Mouse (Mus musculus): Measurements from ENCODE around the gene Nt5c1a.

Nt5c1a gene

GRCm38 (mm10) chr4:123212330-123212729 is 11.0 kb downstream of the Nt5c1a start:
- no peak for DNase-seq

DNA sequence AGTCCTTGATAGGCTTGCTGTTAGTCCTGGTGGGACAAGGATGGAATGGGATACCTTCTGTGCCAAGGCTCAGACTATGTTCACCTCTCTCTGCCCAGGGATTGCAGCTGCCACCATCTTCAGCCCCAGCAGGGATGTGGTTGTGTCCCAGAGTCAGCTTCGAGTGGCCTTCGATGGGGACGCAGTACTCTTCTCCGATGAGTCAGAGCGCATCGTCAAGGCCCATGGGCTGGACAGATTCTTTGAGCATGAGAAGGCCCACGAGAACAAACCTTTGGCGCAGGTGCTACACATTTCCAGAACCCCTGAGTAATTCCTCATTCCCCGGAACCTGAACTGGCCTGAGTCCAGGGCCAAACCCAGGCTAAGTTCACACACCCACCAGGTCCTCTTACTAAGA is 12.7 kb downstream of the Nt5c1a start:
- no peak for DNase-seq

DNA sequence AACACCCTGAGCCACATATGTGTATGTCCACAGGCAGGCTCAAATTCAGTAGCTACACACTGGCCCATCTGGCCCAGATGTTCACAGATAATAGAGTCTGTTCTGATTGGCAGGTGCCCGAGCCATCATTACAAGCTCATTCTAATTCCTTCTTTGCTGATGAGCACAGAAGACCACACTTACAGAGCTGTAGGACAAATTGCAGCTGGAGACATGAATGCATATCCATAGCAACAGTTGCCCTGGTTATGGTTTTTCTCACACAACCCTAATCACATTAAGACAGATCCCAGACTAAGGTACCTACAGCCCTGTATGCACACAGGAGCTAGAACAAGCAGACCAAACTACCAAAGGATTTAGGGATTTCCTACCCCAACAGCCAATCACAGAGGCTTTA is 14.1 kb downstream of the Nt5c1a start:
- no peak for DNase-seq

DNA sequence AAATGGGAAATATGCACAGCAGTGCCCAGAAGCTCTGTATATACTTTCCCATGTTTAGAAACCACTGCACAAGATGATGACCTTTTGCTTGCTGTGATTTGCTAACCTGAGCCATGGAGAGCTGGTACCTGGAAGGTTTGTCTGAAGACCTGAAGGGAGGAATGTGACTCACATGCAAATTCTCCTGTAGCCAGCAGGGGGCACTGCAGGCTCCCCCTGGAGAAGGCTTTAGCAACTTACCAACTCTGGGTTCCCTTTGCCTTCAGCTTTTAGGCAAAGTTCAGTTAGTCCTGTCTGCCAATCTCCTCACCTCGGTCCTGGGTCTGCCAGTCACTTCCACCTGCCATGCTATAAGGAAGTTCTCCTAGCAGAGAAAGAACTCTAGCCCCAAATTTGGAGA is 15.5 kb downstream of the Nt5c1a start:
- no peak for DNase-seq

DNA sequence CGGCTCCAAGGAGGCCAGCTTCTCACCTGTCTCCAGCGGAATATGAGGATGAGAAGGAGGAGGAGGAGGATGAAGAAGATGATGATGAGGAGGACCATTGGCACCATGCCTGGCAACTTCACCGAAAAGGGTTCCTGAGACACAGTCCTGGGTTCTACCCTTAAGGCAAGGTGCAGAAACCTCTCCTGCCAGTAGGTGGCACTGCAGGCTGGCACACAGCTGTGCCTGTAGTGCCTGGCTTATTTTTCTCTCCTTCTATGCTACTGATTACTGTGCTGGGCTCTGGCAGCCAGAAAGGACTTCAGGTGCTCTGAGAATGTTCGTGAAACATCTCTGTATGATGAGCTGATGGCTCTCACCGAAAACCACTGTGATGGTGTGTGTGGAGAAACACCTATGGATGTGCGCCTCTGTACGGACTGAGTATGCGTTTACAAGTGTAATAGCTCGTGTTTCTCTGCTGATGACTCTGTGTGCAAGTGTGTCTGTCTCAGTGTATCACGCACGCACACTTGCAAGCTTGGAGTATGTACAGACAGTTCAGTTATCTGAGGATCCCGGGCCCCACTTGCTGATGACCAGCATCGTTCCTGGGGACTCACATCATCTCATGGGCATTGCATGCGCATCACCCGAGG is 18.5 kb downstream of the Nt5c1a start:
- DNase-seq = peak; percentile 94

DNA sequence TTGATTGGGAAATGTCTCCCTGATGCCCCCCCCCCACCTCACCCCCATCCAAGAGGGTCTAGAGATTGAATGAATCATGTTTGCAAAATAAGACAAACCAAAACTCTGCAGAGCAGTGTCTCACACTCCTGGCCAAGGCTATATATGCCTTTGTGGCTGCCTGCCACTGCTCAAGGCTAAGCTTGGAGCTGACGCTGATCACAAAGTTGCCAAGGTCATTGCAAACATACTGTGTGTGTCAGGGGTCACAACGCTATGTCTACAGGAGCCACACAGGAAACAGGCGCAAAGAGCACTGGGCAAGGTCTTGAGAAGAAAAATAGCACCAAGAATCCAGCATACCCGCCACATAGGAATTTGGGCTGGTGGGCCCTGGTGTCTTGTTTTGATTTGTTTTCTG is 19.3 kb downstream of the Nt5c1a start:
- DNase-seq = peak; percentile 87

DNA sequence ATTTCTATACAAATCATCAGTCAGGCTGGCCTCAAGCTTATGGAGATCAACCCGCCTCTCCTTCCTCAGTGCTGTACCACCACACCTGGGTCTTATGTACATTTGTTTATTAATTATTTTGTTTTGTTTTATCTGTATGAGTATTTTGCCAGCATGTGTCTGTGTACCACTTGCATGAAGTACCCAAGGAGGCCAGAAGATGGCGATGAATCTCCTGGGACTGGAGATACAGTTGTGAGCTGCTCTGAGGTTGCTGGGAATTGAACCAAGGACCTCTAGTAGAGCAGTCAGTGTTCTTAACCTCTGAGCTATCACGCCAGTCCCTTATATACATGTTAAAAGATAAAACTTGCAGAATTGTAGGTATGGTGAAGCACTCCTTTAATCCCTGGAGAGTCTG is 22.0 kb downstream of the Nt5c1a start:
- no peak for DNase-seq

DNA sequence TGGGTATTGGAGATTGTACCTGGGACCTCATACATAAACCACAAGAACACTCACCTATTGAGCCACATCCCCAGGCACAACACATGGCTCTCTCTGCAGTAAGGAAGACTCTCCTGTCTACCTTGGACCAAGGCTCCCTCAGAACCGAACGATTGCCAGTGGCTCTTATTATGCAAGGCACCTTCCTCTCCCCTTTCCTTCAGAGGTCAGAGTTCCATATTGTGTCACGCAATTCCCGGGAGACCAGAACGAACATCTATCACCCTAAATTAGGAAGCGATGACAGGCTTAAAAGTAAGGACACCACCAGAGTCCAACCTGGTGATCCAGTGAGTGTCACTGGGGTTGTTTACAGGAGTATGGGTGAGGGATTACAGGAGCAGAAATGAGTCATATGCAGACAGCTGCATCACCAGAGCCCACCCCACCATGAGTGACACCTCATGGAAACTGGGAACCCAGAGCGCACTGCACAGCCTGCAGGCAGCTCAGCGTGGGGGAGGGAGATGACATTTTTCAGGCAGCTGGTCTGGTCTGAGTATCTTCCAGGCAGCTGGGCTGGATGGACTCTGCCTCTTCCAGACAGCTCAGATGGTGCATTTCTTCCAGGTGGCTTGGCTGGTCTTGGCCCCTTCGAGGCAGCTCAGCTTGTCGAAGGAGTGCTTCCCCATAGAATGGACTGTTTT is 24.6 kb downstream of the Nt5c1a start:
- peak; percentile 99 for DNase-seq

- DNase-seq = peak; percentile 99
These were observed 26.4 kb downstream of the Nt5c1a start for GRCm38 (mm10) chr4:123227707-123228106.

GRCm38 (mm10) chr4:123228270-123228669 is 27.0 kb downstream of the Nt5c1a start:
- peak; percentile 99 for DNase-seq

DNA sequence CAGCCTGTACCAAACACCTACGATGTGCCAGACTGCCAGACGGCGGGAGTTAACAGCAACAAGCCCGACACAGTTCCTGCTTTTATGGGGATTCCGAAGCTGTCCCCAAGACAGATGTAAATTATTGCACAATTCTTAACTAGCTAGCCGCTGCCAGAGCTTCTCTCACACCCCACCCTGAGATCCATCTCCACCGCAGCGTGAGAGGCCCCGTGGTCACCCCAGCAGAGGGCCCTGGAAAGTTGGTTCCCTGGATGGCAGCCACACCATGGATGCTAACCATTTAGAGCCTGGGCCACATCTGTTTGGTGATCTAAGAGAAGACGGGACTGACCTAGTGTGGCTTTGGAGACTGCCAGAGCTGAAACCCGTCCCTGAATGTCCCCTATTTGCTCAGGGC is 27.9 kb downstream of the Nt5c1a start:
- DNase-seq = peak; percentile 99

GRCm38 (mm10) chr4:123232841-123233240 is 31.5 kb downstream of the Nt5c1a start:
- peak; percentile 90 for DNase-seq

DNA sequence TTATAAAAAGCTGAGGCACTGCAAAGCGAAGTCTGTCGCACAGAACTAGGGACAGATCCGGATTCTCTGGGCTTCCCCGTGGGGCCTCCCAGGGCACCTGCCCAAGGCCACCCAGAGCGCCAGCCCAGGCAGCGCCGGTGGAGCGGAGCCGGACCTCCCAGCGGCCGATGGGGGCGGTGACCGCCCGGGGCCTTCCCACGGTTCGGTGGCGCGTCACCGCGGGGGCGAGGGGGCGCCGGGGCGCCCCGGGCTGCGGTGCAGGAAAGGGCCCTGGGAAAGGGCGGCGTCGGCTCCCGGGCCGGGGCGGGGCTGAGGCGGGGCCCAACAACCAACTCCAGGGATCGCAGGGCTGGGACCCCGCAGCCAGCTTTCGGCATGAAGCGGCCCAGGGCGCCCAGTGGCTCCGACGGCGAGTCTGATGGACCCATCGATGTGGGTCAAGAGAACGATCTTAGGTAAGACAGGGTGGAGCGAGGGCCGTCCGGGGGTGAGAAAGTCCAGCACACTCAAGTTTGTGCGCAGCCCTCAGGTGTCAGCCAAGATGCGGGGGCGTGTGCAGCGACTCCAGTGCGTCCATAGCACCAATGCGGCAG is 32.3 kb downstream of the Nt5c1a start, which contains the start of gene Heyl:
Gene Heyl, plus strand, starts transcription at position 65 of the 593 bp plus-strand sequence.
- peak; percentile 99 for DNase-seq

GRCm38 (mm10) chr4:123235835-123236430 is 34.6 kb downstream of the Nt5c1a start:
- peak; percentile 91 for DNase-seq

- peak; percentile 91 for DNase-seq
These were observed 35.2 kb downstream of the Nt5c1a start for GRCm38 (mm10) chr4:123236431-123237031.

DNA sequence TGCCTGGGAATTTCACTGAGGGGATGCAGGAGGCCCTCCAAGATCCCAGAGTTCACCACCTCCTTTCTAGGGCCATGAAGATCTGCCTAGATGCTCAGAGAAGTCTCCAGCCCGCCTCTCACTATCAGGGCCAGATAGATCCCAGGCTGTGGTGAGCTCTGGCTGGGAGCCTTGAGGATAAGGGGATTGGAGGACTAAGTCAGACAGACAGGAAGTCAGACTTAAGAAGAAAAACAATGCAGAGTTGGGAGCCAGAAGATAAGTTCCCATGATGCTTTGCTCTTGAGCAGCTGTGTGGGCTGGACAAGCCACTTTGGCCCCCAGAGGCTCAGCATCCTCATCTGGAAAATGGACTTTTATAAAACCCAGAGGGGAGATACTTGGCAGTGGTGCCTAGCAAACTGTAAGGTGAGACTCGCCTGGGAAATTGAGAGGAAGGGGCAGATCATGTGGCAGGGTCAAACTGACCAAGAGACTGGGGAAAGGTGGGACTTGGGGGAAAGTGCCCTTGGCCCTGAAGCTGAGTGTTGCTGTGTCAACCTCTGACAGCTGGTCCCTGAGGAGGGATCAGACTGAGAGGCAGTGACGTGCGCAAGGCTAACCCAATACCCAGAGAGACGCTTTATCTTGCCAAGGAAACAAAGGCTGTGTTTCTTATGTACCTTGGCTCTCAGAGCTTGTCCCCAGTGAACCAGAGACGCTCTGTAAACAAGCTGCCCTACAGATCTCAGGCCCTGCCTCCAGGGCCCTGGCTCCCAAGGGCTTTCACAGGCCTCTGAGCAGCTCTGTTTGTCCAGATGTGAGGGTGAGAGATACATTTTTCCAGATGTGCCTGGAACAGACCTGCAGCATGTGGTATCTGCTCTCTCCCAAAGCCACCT is 36.3 kb downstream of the Nt5c1a start:
- peak; percentile 99 for DNase-seq

GRCm38 (mm10) chr4:123239361-123240203 is 38.3 kb downstream of the Nt5c1a start:
- peak; percentile 99 for DNase-seq

GRCm38 (mm10) chr4:123246221-123246620 is 44.9 kb downstream of the Nt5c1a start:
- peak; percentile 92 for DNase-seq

- DNase-seq = peak; percentile 93
These were observed 45.3 kb downstream of the Nt5c1a start for GRCm38 (mm10) chr4:123246651-123247050.

- DNase-seq = peak; percentile 98
These were observed 46.0 kb downstream of the Nt5c1a start for GRCm38 (mm10) chr4:123247147-123247880.

Data from heart, adult 11 months (tissue).